Comparison of ENCODE assay signal across 8 mouse cellular contexts in genomic region chr4:55350219-55350931, GRCm38 (mm10). TPM values are rescaled to one million over a fixed set of nuclear protein-coding genes. Genes with fewer than 3 reads are reported as not detected.
A peak's percentile ranks its signal among the peaks of the same experiment; 100 is the strongest.
DNase-seq lines count a peak whose midpoint lies in the region; ATAC-seq and TF ChIP-seq lines count a peak whose summit lies in the region.

No protein-coding gene starts in this region.

- under 1% methylated on average over 63 of the region's 66 CpGs for WGBS in embryonic facial prominence, embryonic 13.5 days

- peak; percentile 57 for ATAC-seq in embryonic facial prominence, embryonic 13.5 days (ENCODE audit: insufficient number of reproducible peaks, insufficient read depth, low FRiP score, low TSS enrichment, low read depth)
- 0 out of 4 replicates have a peak, but pooled peaks have one; percentile 5 to 18 for ATAC-seq in hematopoietic stem cell, adult 5-6 weeks (replicated peaks in 1 of 2; ENCODE audit: insufficient read depth in 1 of 2, low FRiP score in 2 of 2, low TSS enrichment in 1 of 2, low read depth in 1 of 2, poor library complexity in 2 of 2, severe bottlenecking in 2 of 2)
- ATAC-seq in erythroid progenitor cell, adult 5-6 weeks (replicated peaks; ENCODE audit: low FRiP score, poor library complexity, severe bottlenecking) = no peak

- intact Hi-C loops in left cerebral cortex, postnatal 36 days (cut with DNase I) = no loop called here

- H3K9me3 ChIP-seq in E14TG2a.4 (ENCODE audit: low read length) = no peaks in the 10 kb centered on the region
- H3K9me3 ChIP-seq in embryonic facial prominence, embryonic 13.5 days = no peaks in the 10 kb centered on the region
- H3K9me3 ChIP-seq in megakaryocyte, embryonic 14.5 days = no peaks in the 10 kb centered on the region

- H3K27me3 ChIP-seq in E14TG2a.4 (ENCODE audit: insufficient read depth, low read length) = no peaks in the 10 kb centered on the region
- no peaks in the 10 kb centered on the region for H3K27me3 ChIP-seq in embryonic facial prominence, embryonic 13.5 days
- H3K27me3 ChIP-seq in megakaryocyte, embryonic 14.5 days (replicated peaks) = no peaks in the 10 kb centered on the region

- no peak for TF ChIP-seq CTCF in E14TG2a.4 (conservative IDR thresholded peaks at IDR 0.05; ENCODE audit: low read length)

- peaks cover 27% of the 10 kb centered on the region for H3K36me3 ChIP-seq in E14TG2a.4 (ENCODE audit: insufficient read depth, low read length)
- H3K36me3 ChIP-seq in embryonic facial prominence, embryonic 13.5 days = no peaks in the 10 kb centered on the region
- H3K36me3 ChIP-seq in megakaryocyte, embryonic 14.5 days (replicated peaks; ENCODE audit: low read length) = peaks cover 2% of the 10 kb centered on the region

- peak overlapping the region; percentile 98 for H3K9ac ChIP-seq in embryonic facial prominence, embryonic 13.5 days

- H3K4me3 ChIP-seq in E14TG2a.4 (replicated peaks; ENCODE audit: low read length) = peak overlapping the region; percentile 98
- peak overlapping the region; percentile 99 for H3K4me3 ChIP-seq in embryonic facial prominence, embryonic 13.5 days
- H3K4me3 ChIP-seq in megakaryocyte, embryonic 14.5 days (replicated peaks) = peak overlapping the region; percentile 93

- peak overlapping the region; percentile 69 for H3K4me2 ChIP-seq in embryonic facial prominence, embryonic 13.5 days

- H3K27ac ChIP-seq in embryonic facial prominence, embryonic 13.5 days = peak overlapping the region; percentile 92

- peak; percentile 75 for DNase-seq in ZHBTc4 (ENCODE audit: low read depth, low spot score)
- DNase-seq in left cerebral cortex, postnatal 36 days (ENCODE audit: low spot score in 2 of 2) = peak; percentile 37 to 52
- DNase-seq in right cerebral cortex, postnatal 25 days = peak; percentile 47

- H3K4me1 ChIP-seq in E14TG2a.4 (replicated peaks; ENCODE audit: low read depth, low read length) = peaks cover 68% of the 10 kb centered on the region
- peaks cover 19% of the 10 kb centered on the region for H3K4me1 ChIP-seq in embryonic facial prominence, embryonic 13.5 days
- peaks cover 52% of the 10 kb centered on the region for H3K4me1 ChIP-seq in megakaryocyte, embryonic 14.5 days

RNA-seq across cellular contexts. Expression of gene Rad23b, which starts 0.5 kb away (rescaled TPM):
- polyA plus RNA-seq in embryonic facial prominence, embryonic 13.5 days (2015; fragmentation: Nextera tagmentation; extraction: Ambion mirVana) = 83.1 and 86.4 TPM in 2 replicates
- total RNA-seq in hematopoietic stem cell, adult 5-6 weeks (2017) = 136 and 180 TPM in 2 replicates
- 100 to 1,000 TPM; 190 to 197 TPM for total RNA-seq in left cerebral cortex, postnatal 36 days (2021)
- 224 and 243 TPM in 2 replicates for polyA plus RNA-seq in megakaryocyte, embryonic 14.5 days (2012; ENCODE audit: insufficient read depth, low replicate concordance)
- total RNA-seq in erythroid progenitor cell, adult 5-6 weeks (2015; ENCODE audit: low replicate concordance) = 31.4 and 41.1 TPM in 2 replicates
- 25.6 and 37.5 TPM in 2 replicates for total RNA-seq in erythroid progenitor cell, adult 5-6 weeks (2017; ENCODE audit: low replicate concordance)
